Mouse (Mus musculus): ENCODE measurements around the gene Ptger3.
A peak's percentile ranks its signal among the peaks of the same experiment; 100 is the strongest.

The Ptger3 gene

GRCm38 (mm10) chr3:157566725-157567565 is at the start of gene Ptger3:
Ptger3 (plus strand) TSS chr3:157566892.
- DNase-seq (ENCODE audit: low spot score): no peak

DNA sequence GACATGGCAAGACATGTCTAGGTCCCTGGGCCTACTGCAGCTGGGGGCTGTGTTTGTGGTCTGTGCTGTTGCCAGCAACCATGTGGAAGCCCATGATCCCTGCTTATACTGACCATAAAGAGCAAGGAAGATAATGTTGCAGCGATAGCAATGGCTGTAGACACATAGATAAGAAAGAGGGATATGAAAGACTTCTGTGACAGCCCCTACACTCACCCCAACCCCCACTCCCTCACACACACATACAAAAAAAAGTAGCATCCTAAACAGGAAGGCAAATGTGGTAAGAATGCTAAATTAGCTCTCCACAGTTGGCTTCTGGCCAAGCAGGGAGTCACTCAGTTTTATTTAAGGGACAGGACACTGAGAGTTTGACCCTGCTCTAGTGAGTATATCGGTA is 48.7 kb upstream of the Ptger3 start:
- DNase-seq (ENCODE audit: low spot score): no peak

DNA sequence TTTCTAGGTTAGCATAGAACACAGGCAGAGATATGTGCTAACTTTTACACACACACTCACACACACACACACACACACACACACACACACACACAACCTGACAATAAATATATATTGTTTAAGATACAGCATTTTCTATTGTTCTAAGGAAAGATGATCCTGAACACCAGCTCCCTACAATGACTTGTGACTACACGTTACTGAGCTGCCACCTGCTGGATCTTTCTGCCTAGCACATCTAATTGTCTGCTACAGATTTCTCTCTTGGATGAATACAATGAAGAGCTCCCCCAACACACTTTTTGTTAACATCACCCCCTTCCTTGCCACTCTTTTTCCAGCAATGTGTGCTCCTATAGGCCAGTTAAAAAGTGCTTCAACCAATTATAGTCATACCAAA is 46.3 kb upstream of the Ptger3 start:
- peak; percentile 52 for DNase-seq (ENCODE audit: low spot score)

- DNase-seq (ENCODE audit: low spot score): no peak
Observed at GRCm38 (mm10) chr3:157523834-157524233, 42.9 kb upstream of the Ptger3 start.

DNA sequence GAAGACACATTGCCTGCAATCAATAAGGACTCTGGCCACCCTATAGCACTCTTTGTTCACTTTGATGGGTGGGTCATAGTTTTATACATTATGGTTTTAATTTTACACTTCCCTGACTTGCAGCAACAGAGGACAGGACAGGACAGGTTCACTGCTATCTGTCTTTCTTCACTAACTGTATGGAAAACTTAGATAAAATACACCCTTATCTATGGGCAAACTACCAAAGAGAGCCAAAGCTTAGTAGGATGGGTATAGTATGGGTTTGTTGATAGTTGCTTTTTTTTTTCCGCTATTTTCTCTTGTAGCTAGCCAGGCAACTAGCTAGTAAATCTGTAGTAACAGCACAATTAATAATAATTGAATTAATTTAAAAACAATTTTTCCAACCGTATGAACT is 35.1 kb upstream of the Ptger3 start:
- no peak for DNase-seq (ENCODE audit: low spot score)

DNA sequence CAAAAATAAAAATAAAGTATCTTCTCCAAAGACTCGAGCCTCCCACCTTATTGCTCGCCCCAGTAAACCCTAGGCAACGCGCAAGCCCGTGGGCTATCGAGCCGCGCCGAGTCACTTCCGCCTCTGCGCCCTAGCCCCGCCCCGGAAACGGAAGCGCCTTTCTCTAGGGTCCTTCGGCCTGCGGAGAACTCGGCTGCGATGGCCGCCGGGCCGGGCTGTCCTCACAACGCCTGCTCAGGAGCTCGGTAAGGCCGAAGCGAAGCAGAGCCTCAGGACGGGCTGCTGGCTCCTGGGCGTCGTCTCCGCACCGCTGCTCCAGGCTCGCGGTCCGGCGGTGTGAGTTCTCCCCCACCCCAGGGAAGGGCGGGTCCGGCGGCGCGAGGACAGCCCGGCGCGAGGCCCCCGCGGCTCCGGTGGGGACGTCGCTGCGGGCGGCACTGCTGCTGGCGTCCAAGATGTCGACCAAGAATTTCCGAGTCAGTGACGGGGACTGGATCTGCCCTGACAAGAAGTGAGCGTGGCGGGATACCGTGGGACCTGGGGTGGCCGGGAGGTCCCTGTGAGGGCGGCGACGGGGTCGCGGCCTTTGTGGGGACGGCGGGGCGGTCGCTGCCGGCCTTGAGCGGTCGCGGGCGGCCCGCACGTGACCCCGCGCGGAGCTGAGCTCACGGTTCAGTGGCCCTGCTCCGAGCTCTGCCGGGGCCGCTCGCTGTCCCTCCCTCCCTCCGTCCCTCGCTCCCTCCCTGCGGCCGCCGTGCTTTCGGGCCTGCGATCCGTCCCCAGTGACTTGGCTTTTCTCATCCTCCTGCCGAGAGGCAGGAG is 32.5 kb upstream of the Ptger3 start, which contains the start of gene Zranb2:
Gene Zranb2, plus strand, starts transcription at position 197 of the 822 bp plus-strand sequence.
- peak; percentile 94 for DNase-seq (ENCODE audit: low spot score)

GRCm38 (mm10) chr3:157534786-157535415 is 31.8 kb upstream of the Ptger3 start:
- peak; percentile 40 for DNase-seq (ENCODE audit: low spot score)

DNA sequence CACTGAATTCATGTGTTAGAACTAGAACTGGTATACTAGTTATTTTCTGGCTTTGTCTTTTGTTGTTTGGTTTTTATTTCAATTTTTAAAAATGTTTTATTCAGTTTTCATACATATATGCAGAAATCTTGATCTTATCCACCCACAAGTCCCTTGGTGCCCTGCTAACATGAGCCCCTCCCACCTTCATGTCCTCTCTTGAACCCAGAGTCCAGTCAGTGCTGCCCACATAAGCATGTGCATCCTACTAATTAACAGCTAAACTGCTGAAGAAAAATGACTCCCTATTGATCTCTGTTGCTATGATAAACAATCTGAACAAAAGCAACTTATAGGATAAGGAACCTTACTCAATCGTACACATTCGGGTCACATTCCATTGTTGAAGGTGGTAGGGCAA is 17.4 kb upstream of the Ptger3 start:
- no peak for DNase-seq (ENCODE audit: low spot score)

DNA sequence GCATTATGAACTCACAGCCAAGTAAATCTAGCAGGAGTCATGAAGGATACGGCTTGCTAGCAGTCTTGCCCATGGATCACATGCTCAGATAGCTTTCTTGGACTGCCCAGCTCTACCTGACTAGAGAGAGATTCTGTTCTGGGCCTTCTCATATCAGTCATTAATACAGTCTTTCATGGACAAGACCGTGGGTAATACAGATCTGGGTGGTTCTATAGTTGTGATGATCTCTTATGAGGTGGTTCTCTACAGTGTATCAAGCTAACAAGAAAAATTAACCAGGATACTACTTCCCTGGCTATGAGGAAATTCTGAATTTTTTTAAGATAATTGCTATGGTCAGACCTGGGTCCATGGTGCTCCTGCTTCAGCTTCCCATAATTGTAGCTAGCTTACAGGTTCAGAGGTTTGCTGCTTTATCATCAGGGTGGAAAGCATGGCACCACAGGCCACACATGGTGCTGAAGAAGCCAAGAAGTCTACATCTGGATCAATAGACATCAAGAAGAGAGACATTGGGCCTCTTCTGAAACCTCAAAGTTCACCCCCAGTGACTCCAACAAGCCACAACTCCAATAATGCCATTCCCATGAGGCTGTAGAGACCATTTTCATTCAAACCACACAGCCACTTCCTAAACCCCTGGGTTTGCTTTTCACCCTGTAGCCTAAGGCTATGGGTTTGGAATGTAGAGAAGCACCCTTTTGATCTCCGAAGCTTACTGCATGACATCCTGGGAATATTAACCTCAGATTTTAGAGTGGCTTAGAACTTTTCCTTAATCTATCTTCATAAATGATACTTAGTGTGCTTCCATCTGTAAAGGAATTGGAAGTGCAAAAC is 16.7 kb upstream of the Ptger3 start:
- no peak for DNase-seq (ENCODE audit: low spot score)

DNA sequence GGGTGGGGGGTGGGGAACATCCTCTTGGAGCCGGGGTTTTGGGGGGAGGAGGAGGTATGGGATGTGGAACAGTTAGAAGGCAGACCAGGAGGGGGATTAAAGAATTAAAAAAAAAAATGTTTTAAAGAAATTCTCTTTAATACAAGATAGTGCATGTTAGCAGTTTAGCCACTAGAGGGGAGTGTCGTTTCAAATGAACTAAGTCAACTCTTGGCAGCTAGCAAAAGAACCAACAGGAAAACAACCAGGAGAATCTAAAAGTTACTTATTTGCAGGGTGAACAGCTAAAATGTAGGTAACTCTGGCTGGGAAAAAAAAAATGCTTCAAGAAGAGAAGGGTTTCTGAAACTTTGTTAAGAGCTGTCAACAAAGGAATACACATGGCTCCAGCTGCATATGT is 1.5 kb upstream of the Ptger3 start:
- DNase-seq (ENCODE audit: low spot score): peak; percentile 71

DNA sequence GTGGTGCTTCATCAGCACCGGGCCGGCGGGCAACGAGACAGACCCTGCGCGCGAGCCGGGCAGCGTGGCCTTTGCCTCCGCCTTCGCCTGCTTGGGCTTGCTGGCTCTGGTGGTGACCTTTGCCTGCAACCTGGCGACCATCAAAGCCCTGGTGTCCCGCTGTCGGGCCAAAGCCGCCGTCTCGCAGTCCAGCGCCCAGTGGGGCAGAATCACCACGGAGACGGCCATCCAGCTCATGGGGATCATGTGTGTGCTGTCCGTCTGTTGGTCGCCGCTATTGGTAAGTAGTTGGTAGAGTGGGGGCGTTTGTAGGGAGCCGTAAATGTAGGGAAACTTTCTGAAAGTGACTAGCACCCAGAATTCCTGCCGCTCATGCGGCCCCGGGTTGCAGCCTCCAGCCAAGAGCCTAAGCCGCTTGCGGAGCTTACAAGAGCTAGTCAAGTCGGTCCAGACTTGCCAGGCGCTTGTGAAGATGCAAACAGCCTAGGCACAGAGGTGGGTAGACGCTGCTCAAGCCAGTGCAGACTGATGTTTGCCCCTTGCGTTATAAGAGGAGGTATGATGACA is 957 bp downstream of the Ptger3 start:
- DNase-seq (ENCODE audit: low spot score): no peak

DNA sequence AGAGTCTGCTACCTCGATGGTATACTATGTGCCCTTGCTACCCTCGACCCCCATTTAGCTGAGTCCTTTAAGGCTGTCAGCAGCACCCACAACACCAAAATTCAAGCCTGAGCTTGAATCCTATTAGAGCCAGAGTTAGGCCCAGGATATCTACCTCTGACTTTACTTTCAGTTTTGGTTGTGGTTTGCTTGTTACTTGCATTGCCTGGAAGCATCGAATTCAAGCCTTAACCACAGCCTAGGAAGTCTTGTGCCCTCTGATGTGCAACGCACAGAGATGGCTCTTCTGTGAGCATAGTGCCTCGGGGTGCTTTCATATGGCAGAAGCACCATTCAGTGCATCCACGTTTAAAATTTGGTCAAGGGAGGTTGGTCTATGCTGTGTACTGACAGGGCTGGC is 5.3 kb downstream of the Ptger3 start:
- DNase-seq (ENCODE audit: low spot score): no peak

GRCm38 (mm10) chr3:157575441-157576342 is 9.0 kb downstream of the Ptger3 start:
- DNase-seq (ENCODE audit: low spot score): no peak

DNA sequence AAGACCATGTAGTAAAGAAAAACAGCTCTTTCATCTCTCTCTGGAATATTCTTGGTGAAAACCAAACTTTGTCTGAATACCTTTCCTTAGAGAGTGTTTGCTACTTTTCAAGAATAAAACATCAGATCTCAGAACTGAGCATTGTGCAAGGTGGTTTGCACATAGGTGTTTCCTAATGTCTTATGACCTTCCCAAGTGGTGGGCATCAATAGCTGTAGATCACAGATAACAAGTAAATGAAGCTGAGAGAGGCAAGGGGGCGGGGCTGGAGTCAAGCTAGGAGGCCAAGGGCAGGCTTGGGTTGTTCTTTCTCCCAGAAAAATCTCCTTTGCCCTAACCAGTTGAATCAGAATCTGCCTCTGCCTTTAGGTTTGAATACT is 9.6 kb downstream of the Ptger3 start:
- no peak for DNase-seq (ENCODE audit: low spot score)

DNA sequence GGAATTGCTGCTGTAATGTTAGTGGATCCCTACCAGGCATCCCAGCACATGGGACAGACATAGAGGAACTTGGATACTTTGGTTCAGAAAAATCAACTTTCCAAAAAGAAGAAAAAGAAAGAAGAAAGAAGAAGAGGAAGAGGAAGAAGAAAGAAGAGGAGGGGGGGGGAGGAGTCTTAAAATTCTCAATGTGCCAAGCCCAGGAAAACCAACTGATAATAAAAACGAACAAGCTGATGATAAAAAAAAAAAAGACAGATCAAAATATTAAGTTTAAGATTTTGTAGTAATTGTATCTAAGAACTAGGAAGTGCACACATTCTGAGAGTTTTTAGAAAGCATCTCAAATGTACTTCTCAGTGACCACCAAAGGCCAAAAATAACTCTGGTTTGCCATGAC is 10.2 kb downstream of the Ptger3 start:
- DNase-seq (ENCODE audit: low spot score): no peak

- DNase-seq (ENCODE audit: low spot score): no peak
Observed at GRCm38 (mm10) chr3:157578469-157579170, 11.9 kb downstream of the Ptger3 start.

DNA sequence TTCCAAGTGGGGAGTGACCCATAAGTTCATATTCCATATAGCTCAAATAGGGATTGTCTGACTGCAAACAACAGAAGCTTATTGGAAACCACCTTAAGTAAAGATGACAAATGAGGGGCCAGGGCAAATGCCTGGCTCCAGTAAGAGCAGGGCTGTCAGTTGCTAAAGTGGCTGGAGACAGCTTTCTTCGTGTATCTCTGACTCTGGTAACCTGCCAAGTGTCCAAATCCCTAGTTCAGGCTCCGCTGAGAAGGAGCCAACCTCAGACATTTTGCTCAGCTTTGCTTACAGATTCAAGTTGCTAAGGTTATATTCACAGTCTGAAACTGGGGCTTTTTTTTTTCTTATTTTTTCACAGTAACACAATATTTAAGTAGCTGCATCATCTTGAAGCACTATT is 12.7 kb downstream of the Ptger3 start:
- DNase-seq (ENCODE audit: low spot score): no peak

DNA sequence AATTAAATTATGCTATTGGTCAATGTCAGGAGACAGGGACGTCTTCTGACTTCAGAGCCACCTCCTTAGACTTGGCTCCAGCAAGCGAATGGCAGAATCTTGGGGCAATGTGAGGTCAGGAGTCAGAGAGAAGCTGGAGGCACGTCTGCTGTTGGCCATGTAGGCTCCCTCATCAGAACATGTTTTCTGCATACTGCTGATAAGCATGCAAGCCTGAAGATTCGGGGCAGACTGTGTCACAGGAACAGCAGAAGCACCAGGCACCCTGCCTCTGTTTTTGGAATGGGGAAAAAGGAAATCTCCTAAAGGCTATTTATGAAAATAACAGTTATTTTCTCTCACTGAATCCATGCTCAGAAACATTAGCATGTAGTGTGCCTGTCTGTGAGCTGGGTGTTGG is 13.6 kb downstream of the Ptger3 start:
- DNase-seq (ENCODE audit: low spot score): no peak

DNA sequence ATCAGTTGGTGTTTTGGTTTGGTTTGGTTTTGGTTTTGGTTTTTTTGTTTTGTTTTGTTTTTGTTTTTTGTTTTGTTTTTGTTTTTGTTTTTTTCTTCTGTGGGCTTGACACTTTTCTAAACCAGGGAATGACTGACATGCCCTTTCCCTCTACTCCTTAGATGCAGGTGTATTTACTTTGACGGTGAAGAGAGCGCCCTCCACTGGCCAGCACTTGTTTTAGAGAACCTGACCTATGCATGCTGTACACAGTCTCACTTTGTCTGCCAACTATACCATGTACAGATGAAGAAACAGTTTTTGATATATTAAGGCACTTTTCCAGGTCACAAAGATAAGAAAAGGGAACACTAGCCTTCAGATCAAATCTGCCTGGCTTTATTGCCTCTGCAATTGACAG is 15.1 kb downstream of the Ptger3 start:
- no peak for DNase-seq (ENCODE audit: low spot score)
